Mouse (Mus musculus) Patski (cell line): ENCODE data around the gene Tvp23a. TPM values are rescaled to one million over a fixed set of nuclear protein-coding genes. Genes with fewer than 3 reads are reported as not detected.

ENCODE experiments used
- ATAC-seq: fragments of 100-300 bp; one replicate; pipeline ENCODE4 v1.8.0; 2021
- CTCF ChIA-PET: fragments of 350-600 bp; sonication (Branson Sonifier 250); formaldehyde crosslinking; loops from one replicate; lab custom pipeline; 2022; ENCODE audit warnings: inconsistent platforms; lab: Charles Lee
- POLR2A ChIA-PET: fragments of 350-600 bp; sonication (Branson Sonifier 250); formaldehyde crosslinking; loops from one replicate; lab custom pipeline; 2022; ENCODE audit warnings: antibody characterized with exemption, inconsistent platforms; lab: Charles Lee
- DNase-seq: peaks from one replicate; pipeline ENCODE4 v3.0.0-alpha.2; 2011; ENCODE audit warnings: low read depth, low spot score
- H3K27me3 ChIP-seq: fragments of 371-371 bp; one replicate; pipeline ENCODE4 v1.5.1; 2021
- CTCF ChIP-seq: fragments of 100-300 bp; IDR thresholded peaks from one replicate; pipeline ENCODE4 v1.5.1; 2021
- in situ Hi-C: fragments of 300-500 bp; cut with MboI; formaldehyde crosslinking; loops from 3 replicates; pipeline ENCODE4 v1.11.1; 2018; ENCODE audit warnings: low pct_unique_long_range_greater_than_20kb, mixed read lengths
- polyA plus RNA-seq: library from polyadenylated mRNA; unstranded; gene quantifications from one replicate; pipeline ENCODE4 v1.2.3, GENCODE M21; 2021

The Tvp23a gene
- polyA plus RNA-seq, 1 experiment from 2014 or later: 0.46 TPM

- no peaks in the 10 kb centered on the region for H3K27me3 ChIP-seq
- no peak for DNase-seq
- in situ Hi-C loops: no loop called here
- POLR2A ChIA-PET: no interaction called here
- no peak for TF ChIP-seq CTCF
- CTCF ChIA-PET: interaction anchor here (0.7 kb wide), 1 partner anchor 27 kb away, joined by 4 read pairs; no protein-coding TSS in a partner anchor
- no peak for ATAC-seq
Measured at GRCm38 (mm10) chr16:10372372-10372771, 74.8 kb downstream of the Tvp23a start.

Other genes starting within 250 kb of the Tvp23a start
- 14.1 TPM for gene Emp2, start 133.4 kb downstream of the Tvp23a start, polyA plus RNA-seq
- not detected for gene Tekt5, start 51.9 kb downstream of the Tvp23a start, polyA plus RNA-seq
- gene Nubp1, start 35.4 kb downstream of the Tvp23a start, polyA plus RNA-seq: 37.2 TPM
- gene Ciita, start 32.7 kb upstream of the Tvp23a start, polyA plus RNA-seq: 0.03 TPM
- gene Dexi, start 95.7 kb upstream of the Tvp23a start, polyA plus RNA-seq: 23.5 TPM
- 21.3 TPM for gene Clec16a, start 98.0 kb upstream of the Tvp23a start, polyA plus RNA-seq